Mouse (Mus musculus): ENCODE results near the gene Chchd1.

DNA sequence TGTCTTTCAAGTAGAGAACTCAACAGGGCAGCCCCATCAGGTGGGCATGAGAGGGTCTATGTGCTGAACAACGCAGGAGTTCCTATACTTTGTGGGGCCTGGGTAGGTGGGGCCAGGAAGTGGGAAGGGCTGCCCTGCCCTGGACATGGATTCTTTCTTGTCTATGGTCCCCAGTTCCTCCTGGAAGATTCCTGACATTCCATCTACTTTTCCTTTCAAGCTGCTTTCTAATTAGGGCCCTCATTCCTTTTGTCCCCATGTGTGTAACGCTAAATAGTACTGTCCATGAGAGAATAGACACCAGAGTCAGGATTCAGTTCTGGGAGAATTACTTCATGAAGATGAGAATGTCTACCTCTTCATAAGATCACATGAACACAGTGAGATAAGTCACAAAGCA is 39.2 kb upstream of the Chchd1 start:
- no peak for TF ChIP-seq POLR2A (IDR thresholded peaks at IDR 0.05; ENCODE audit: low read depth, low read length)
- TF ChIP-seq CTCF (IDR thresholded peaks at IDR 0.05; ENCODE audit: extremely low read depth, insufficient read length, insufficient replicate concordance, low read depth, low read length) = no peak
